Mouse (Mus musculus): ENCODE measurements at regions not wholly inside any gene's neighbourhood (a gene's known extent, or its start where the extent isn't known, plus 50 kb on each side); places are given as distances from the start of the nearest gene placed in this dataset.

DNA sequence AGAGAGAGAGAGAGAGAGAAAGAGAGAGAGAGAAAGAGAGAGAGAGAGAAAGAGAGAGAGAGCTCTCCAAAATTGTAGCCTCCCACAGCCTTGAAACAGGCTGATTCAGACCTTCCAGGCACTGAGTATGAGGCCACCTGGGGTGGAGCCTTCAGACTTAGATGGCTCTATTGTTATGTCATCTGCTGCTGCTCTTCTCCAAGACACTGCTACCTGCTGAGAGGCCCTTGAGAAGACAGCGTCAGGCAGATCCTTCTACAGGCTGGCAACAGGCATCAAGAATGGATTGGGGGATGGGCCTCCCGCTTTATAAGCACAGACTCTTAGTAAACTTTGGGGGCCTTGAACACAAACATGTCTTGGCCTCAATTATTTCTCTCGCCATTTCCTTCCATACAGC lies 1340.9 kb upstream of the Adgrl3 start:
- DNase-seq (ENCODE audit: low spot score in 2 of 2), result no peak

DNA sequence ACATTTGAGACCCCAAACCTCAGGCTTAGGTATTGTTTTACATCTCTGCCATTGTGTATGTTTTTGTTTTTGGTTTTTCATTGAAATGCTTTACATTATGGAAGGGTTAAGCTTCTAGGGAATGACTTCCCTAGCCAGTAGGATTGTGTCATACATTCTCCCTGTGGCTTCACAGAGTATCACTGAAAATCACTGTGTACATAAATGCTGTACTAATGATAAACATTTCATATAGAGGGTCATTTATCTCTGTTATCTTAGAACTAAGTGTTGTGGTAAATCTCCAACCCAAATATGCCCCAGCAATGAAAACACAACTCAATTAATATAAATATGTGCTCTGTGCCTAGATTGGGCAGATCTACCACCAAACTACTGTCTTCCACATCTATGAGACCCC lies 1339.6 kb upstream of the Adgrl3 start:
- no peak for DNase-seq (ENCODE audit: low spot score in 2 of 2)

DNA sequence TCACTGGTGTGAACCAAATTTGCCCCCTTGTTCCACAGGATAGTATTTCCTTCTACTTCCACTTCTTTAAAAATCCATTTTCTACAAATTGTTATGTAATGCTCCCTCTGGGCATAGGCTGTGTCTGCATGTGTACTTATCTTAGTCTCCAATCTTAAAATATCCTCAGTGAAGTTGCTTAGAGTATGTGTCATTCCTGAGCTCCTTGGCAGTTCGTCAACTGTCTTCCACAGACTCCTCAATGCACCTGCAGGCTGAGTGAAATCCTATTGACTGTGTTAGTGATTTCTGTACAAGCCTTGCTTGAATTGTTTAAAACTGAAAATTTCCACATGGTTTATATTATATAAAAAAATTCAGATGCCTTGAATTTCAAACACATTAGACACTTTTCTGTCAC lies 1313.3 kb upstream of the Adgrl3 start:
- peak in 1 of 2 experiments; percentile 2 for DNase-seq (ENCODE audit: low spot score in 2 of 2)

DNA sequence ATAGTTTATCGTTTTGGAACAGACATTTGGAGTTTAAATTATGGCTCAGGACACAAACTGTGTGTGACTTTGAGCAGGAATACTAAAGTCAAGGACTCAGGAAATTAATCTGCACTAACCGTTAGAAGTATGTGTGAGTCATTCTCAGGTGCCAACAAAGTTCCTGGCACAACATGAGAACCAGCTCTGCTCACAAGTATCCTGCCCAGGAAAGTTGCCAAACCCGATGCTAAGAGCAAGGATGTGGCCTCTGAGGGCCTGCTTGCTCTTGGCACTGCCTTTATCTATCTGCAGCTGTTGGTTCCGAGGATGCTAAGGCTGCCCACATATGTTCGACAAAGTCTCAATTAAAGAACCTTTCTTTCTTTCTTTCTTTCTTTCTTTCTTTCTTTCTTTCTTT lies 1285.1 kb upstream of the Adgrl3 start:
- no peak for DNase-seq (ENCODE audit: low spot score in 2 of 2)

DNA sequence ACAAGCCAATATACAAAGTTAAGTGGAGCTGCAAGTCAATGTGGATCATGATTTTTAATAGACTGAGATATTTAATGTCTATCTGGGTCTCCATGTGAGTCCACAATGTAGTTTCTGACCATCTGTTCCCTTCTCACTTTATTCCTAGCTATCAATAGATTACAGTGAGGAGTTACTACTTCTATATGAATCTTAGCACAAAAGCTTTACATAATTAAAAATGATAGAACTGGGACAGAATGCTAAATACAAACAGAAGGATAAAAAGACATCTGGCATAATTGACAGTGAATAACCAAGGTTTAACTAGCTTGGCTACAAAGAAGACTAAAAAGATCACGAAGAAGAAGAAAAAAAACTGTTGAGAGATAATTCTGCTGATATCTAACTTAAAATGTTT lies 1235.5 kb upstream of the Adgrl3 start:
- no peak for DNase-seq (ENCODE audit: low spot score in 2 of 2)

DNA sequence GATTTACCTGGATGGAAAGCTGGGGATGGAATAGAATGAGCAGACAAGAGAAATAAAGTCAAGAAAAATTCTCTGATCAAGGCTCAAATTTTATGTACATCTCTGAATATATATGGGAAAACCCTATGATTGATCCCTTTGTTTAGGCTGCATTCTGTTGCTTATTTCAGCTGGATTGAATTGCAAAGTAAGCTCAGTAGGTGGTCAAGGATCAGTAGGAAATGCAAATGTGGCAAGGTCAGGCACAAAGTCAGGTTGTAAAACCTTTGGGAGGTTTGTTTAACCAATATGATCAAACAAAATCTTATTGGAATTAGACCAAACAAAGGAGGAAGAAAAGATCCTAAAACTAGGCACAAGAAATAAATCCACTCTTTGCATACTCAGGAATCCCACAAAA lies 1193.4 kb upstream of the Adgrl3 start:
- DNase-seq (ENCODE audit: low spot score in 2 of 2), result no peak

DNA sequence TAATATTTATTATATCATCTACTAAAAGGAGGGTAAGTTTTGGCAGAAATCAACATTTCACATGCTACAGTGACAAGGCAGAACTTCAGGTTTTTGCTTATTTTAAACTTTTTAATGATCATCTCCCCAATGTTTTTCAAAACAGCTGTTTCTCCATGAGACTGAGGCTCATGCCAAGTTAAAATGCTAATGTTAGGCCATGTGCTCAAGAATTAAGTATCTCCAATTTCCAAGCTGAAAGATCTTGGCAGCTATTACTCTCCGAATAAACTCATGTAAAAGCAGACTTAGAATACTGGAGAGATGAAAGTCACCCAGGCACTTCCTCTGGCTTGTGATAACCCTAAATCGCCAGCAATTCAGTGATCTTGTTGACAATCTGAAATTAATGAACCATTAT lies 1173.5 kb upstream of the Adgrl3 start:
- peak; percentile 3 to 5 for DNase-seq (ENCODE audit: low spot score in 2 of 2)

DNA sequence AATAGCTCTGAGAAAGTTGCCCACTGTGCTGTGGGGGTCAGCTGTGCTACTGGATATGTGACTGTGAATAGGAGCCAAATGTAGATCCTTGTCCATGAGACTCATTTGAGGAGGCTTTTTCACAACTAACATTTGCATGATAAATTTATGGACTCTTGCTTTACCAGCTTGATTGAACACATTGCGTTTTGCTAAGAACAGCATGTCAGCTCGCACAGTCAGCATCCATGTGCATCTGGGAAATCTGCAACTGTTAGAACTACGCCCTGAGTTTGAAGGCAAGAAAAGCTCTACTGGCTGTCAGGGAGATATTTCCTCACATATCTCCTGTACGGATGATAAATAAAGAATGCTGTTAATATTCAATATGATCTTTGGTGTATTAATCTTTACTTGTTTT lies 1164.1 kb upstream of the Adgrl3 start:
- peak; percentile 40 to 48 for DNase-seq (ENCODE audit: low spot score in 2 of 2)

DNA sequence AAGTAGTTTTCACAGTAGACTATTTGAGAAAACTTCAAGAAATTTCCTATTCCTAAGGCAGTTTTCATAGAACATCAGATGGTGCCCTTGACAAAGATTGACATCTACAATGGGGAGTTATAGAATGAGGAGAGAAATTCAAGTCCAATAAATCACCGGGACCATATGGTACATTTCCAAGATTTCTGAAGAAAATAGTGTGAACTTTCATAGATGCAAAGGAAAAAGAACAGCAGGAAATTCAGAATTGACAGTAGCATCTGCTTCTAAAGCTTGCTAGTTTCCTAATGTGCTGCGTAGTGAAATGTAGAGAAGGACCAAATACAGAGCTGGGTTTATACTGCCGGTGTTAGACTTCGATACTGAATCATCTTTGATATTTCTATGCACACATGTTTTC lies 1119.2 kb upstream of the Adgrl3 start:
- no peak for DNase-seq (ENCODE audit: low spot score in 2 of 2)

DNA sequence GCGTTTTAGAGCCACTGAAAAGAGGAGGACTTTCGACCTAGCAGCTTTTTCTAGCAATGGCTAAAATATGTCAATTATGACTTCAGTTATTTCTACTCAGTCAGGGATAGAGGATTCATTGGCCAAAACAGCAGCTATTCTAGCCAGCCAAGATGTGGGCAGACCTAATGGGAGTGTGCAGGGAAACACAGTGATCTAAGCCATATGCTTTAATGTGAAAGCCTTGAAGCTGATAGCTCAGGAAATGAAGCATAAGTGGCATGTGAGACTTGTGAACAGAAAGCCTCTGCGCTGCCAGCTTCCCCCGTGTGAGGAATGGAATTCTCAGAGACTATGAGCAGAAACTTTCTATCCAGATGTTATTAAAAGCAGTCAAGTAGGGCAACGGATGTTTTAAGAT lies 1114.6 kb upstream of the Adgrl3 start:
- DNase-seq (ENCODE audit: low spot score in 2 of 2), result peak in 1 of 2 experiments; percentile 3
